Mouse (Mus musculus) T-helper 1 cell (primary cell): ENCODE measurements around the gene Ifi35.
"Not testable (repeated sequence)": the region's sequence is repeated elsewhere in the genome, so short reads cannot be mapped to it uniquely, and the experiment has no call there.

ENCODE experiments used
- in situ Hi-C: fragments of 300-600 bp; cut with MboI, MseI; formaldehyde crosslinking; loops from one replicate; pipeline ENCODE4 v1.15.1; 2025; ENCODE audit warnings: high pct_unique_total_duplicates

Gene Ifi35

GRCm38 (mm10) chr11:101447786-101448185, 421 bp upstream of the Ifi35 start:
- in situ Hi-C loops: no loop called here

- in situ Hi-C loops: no loop called here
Measured at GRCm38 (mm10) chr11:101448899-101449298, 692 bp downstream of the Ifi35 start.

GRCm38 (mm10) chr11:101449596-101449995, 1.4 kb downstream of the Ifi35 start:
- in situ Hi-C loops: not testable (repeated sequence)

- in situ Hi-C loops: no loop called here
Measured at GRCm38 (mm10) chr11:101450394-101450793, 2.2 kb downstream of the Ifi35 start.

GRCm38 (mm10) chr11:101451536-101451935, 3.3 kb downstream of the Ifi35 start:
- in situ Hi-C loops: no loop called here

GRCm38 (mm10) chr11:101452093-101452774, 4.0 kb downstream of the Ifi35 start:
- in situ Hi-C loops: no loop called here

- in situ Hi-C loops: no loop called here
Measured at GRCm38 (mm10) chr11:101454702-101455101, 6.5 kb downstream of the Ifi35 start.

GRCm38 (mm10) chr11:101455627-101456026, 7.4 kb downstream of the Ifi35 start:
- in situ Hi-C loops: no loop called here

GRCm38 (mm10) chr11:101457631-101458030, 9.4 kb downstream of the Ifi35 start:
- in situ Hi-C loops: no loop called here

- in situ Hi-C loops: no loop called here
Measured at GRCm38 (mm10) chr11:101458217-101458616, 10.0 kb downstream of the Ifi35 start.

GRCm38 (mm10) chr11:101459716-101460115, 11.5 kb downstream of the Ifi35 start:
- in situ Hi-C loops: no loop called here

- in situ Hi-C loops: no loop called here
Measured at GRCm38 (mm10) chr11:101460321-101460720, 12.1 kb downstream of the Ifi35 start.

- in situ Hi-C loops: no loop called here
Measured at GRCm38 (mm10) chr11:101462141-101462540, 13.9 kb downstream of the Ifi35 start.

- in situ Hi-C loops: no loop called here
Measured at GRCm38 (mm10) chr11:101462583-101463440, 14.6 kb downstream of the Ifi35 start.

- in situ Hi-C loops: no loop called here
Measured at GRCm38 (mm10) chr11:101464211-101465100, 16.2 kb downstream of the Ifi35 start, which contains the start of gene Rnd2. Gene Rnd2, plus strand, starts transcription at chr11:101464999.

- in situ Hi-C loops: no loop called here
Measured at GRCm38 (mm10) chr11:101465101-101465868, 17.1 kb downstream of the Ifi35 start.

- in situ Hi-C loops: no loop called here
Measured at GRCm38 (mm10) chr11:101465869-101466551, 17.8 kb downstream of the Ifi35 start, which contains the start of gene Vat1. Gene Vat1, minus strand, starts transcription at chr11:101466230.

- in situ Hi-C loops: not testable (repeated sequence)
Measured at GRCm38 (mm10) chr11:101466552-101466950, 18.3 kb downstream of the Ifi35 start.

GRCm38 (mm10) chr11:101467477-101468262, 19.5 kb downstream of the Ifi35 start:
- in situ Hi-C loops: no loop called here
